Mouse (Mus musculus) ES-E14 (cell line): ENCODE data around the gene 2810021J22Rik.

Experiments
- CHD2 ChIP-seq: IDR thresholded peaks from 2 replicates; pipeline ENCODE4 v1.6.1; 2014; ENCODE audit warnings: mild to moderate bottlenecking, low read depth, low read length, inconsistent platforms
- MAFK ChIP-seq: IDR thresholded peaks from 2 replicates; pipeline ENCODE4 v1.6.1; 2014; ENCODE audit warnings: mild to moderate bottlenecking, low read depth, low read length, inconsistent platforms; ENCODE audit not compliant: insufficient read depth
- ZC3H11A ChIP-seq: IDR thresholded peaks from 2 replicates; pipeline ENCODE4 v1.6.1; 2012; ENCODE audit warnings: low read depth, mild to moderate bottlenecking, inconsistent platforms, low read length, borderline replicate concordance
- ZNF384 ChIP-seq: IDR thresholded peaks from 2 replicates; pipeline ENCODE4 v1.6.1; 2012; ENCODE audit warnings: low read depth, low read length, inconsistent platforms

- TF ChIP-seq ZNF384 (peak; percentile 98), MAFK (no peak), ZC3H11A (no peak), CHD2 (no peak)
Measured at GRCm38 (mm10) chr11:58904838-58905237, 37.8 kb downstream of the 2810021J22Rik start.
